ENCODE assay signal across 8 mouse cellular contexts in the genomic region with DNA sequence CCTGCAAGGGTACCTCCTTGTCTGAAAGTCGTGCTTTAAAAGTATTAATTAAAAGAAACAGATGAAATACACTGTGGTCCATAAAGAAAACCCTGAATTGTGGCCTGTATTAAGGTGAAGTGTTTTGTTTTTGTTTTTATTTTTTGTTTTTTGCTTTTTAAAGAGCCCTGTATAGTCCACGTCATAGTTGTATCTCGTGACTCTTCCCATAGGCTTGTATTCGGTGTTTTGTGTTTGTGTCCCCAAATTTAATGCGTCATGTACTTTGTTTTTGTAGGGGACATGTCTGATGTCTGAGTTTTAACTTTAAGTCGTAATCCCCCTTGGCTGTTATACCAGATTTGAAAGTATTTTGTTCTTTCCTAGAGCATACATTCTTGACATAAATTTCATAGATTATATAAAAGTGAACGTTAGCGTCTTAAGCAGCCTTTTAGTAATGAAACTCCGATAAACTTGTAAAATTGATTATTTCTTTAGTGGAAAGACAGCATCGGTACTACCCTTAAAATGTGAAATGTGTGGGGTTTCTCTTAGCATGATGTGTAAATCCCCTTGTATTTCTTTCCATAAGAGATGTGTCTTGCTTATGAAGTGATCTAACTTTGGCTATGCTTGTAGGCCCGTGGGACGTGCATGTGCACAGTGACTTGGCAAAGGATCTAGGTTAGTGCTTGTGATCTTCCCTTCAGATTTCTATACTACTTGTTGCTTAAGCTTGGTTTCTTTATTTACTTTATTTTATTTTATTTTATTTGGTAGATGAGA. TPM values are rescaled to one million over a fixed set of nuclear protein-coding genes. Genes with fewer than 3 reads are reported as not detected.
DNase-seq lines count a peak whose midpoint lies in the region; ATAC-seq and TF ChIP-seq lines count a peak whose summit lies in the region.

No protein-coding gene starts in this region.

- DNase-seq in kidney, adult 8-10 months: no peak
- DNase-seq in adipocyte (ENCODE audit: low spot score): peak; percentile 54
- no peak for DNase-seq in urinary bladder, postnatal 14 days (ENCODE audit: low spot score)
- DNase-seq in cerebellum, postnatal 4 days (ENCODE audit: low spot score in 2 of 2): no peak
- DNase-seq in cerebellum, postnatal 10 days: no peak

- TF ChIP-seq POLR2A in myocyte (IDR thresholded peaks at IDR 0.05; ENCODE audit: insufficient read length, low read depth): no peak

- peak overlapping the region; percentile 97 for H3K9ac ChIP-seq in kidney, embryonic 16.5 days (replicated peaks; ENCODE audit: low read length)
- peak overlapping the region; percentile 95 for H3K9ac ChIP-seq in hindbrain, embryonic 16.5 days (ENCODE audit: low read depth, low read length)

- no peaks in the 10 kb centered on the region for H3K9me3 ChIP-seq in kidney, embryonic 16.5 days (ENCODE audit: low read length)
- H3K9me3 ChIP-seq in hindbrain, embryonic 16.5 days (ENCODE audit: control insufficient read depth, low read length): no peaks in the 10 kb centered on the region

- H3K27ac ChIP-seq in kidney, embryonic 16.5 days (ENCODE audit: low read length): peak overlapping the region; percentile 95; the same call in 1 of the 2 replicates
- peak overlapping the region; percentile 90; the same call in 1 of the 2 replicates for H3K27ac ChIP-seq in hindbrain, embryonic 16.5 days (ENCODE audit: low read depth, low read length)

- H3K4me3 ChIP-seq in kidney, embryonic 16.5 days (ENCODE audit: low read length): peak overlapping the region; percentile 94
- H3K4me3 ChIP-seq in hindbrain, embryonic 16.5 days (ENCODE audit: low read length): peak overlapping the region; percentile 84
- H3K4me3 ChIP-seq in myocyte: peak overlapping the region; percentile 51

- peak overlapping the region; percentile 76 for H3K4me2 ChIP-seq in kidney, embryonic 16.5 days (replicated peaks; ENCODE audit: low read depth, low read length)
- peak overlapping the region; percentile 72 for H3K4me2 ChIP-seq in hindbrain, embryonic 16.5 days (ENCODE audit: low read length)
- H3K4me2 ChIP-seq in myocyte (ENCODE audit: low read depth): peak overlapping the region; percentile 74

- ATAC-seq in kidney, embryonic 16.5 days (ENCODE audit: low FRiP score, low TSS enrichment): no peak
- no peak for ATAC-seq in hindbrain, embryonic 16.5 days

- WGBS in kidney, embryonic 16.5 days: 37% methylated on average over 12 of the region's 12 CpGs
- 47% methylated on average over 12 of the region's 12 CpGs for WGBS in hindbrain, embryonic 16.5 days

- H3K27me3 ChIP-seq in kidney, embryonic 16.5 days (ENCODE audit: insufficient read depth, low read length): no peaks in the 10 kb centered on the region
- no peaks in the 10 kb centered on the region for H3K27me3 ChIP-seq in hindbrain, embryonic 16.5 days (replicated peaks; ENCODE audit: control insufficient read depth, insufficient read depth, low read length)
- no peaks in the 10 kb centered on the region for H3K27me3 ChIP-seq in myocyte (ENCODE audit: control insufficient read depth, insufficient read depth, insufficient read length)

- H3K36me3 ChIP-seq in kidney, embryonic 16.5 days (ENCODE audit: insufficient read depth, low read length): 0 out of 2 replicates have a peak, but pooled peaks cover 3% of the 10 kb centered on the region
- no peaks in the 10 kb centered on the region for H3K36me3 ChIP-seq in hindbrain, embryonic 16.5 days (ENCODE audit: control insufficient read depth, insufficient read depth, low read length)
- no peaks in the 10 kb centered on the region for H3K36me3 ChIP-seq in myocyte (ENCODE audit: control insufficient read depth, insufficient read depth)

- H3ac ChIP-seq in myocyte (ENCODE audit: control insufficient read depth, insufficient read length): peak overlapping the region; percentile 39

- peaks cover 57% of the 10 kb centered on the region for H3K79me2 ChIP-seq in myocyte (ENCODE audit: control insufficient read depth, insufficient read depth)

- H3K4me1 ChIP-seq in kidney, embryonic 16.5 days (ENCODE audit: insufficient read depth, low read length): peaks cover 17% of the 10 kb centered on the region
- H3K4me1 ChIP-seq in hindbrain, embryonic 16.5 days (ENCODE audit: control insufficient read depth, insufficient read depth, low read depth, low read length): peaks cover 17% of the 10 kb centered on the region

TF ChIP-seq in myocyte, 11 proteins besides CTCF, POLR2A, EP300 and RAD21:
- no peak for TF ChIP-seq CEBPB (IDR thresholded peaks at IDR 0.05; ENCODE audit: insufficient read depth, poor library complexity, severe bottlenecking)
- no peak for TF ChIP-seq POLR2AphosphoS2 (IDR thresholded peaks at IDR 0.05; ENCODE audit: insufficient read length, low read depth)
- no peak for TF ChIP-seq E2F4 (IDR thresholded peaks at IDR 0.05; ENCODE audit: insufficient read depth)
- no peak for TF ChIP-seq USF1 (IDR thresholded peaks at IDR 0.05; ENCODE audit: low read depth)
- TF ChIP-seq MYOG (IDR thresholded peaks at IDR 0.05; ENCODE audit: control insufficient read depth in 1 of 3, insufficient read depth in 1 of 3, insufficient read length in 2 of 3, low read depth in 2 of 3): no peak
- TF ChIP-seq MYOD1 (IDR thresholded peaks at IDR 0.05; ENCODE audit: control insufficient read depth in 1 of 3, insufficient read length in 2 of 3, low read depth in 2 of 3): no peak
- TF ChIP-seq MAX (IDR thresholded peaks at IDR 0.05; ENCODE audit: low read depth): no peak
- TF ChIP-seq TCF3 (IDR thresholded peaks at IDR 0.05; ENCODE audit: insufficient read length, low read depth): no peak
- no peak for TF ChIP-seq SRF (IDR thresholded peaks at IDR 0.05; ENCODE audit: control insufficient read depth, insufficient read length, low read depth)
- TF ChIP-seq REST (IDR thresholded peaks at IDR 0.05; ENCODE audit: insufficient read depth, insufficient read length): no peak

RNA-seq across cellular contexts. Expression of gene Fip1l1, which starts 1.1 kb away (rescaled TPM):
- polyA plus RNA-seq in kidney, embryonic 16.5 days (2015; fragmentation: Nextera tagmentation; extraction: Ambion mirVana): 88.2 and 92.4 TPM in 2 replicates
- 64.9 and 71.4 TPM in 2 replicates for polyA plus RNA-seq in hindbrain, embryonic 16.5 days (2015; fragmentation: Nextera tagmentation; extraction: Ambion mirVana)
- polyA plus RNA-seq in myocyte (2012; fragmentation: generic; extraction: Trizol): 35.9 TPM

RNA-seq across cellular contexts. Expression of gene Scfd2, which starts 4.8 kb away (rescaled TPM):
- 17.9 and 19.2 TPM in 2 replicates for polyA plus RNA-seq in kidney, embryonic 16.5 days (2015; fragmentation: Nextera tagmentation; extraction: Ambion mirVana)
- polyA plus RNA-seq in hindbrain, embryonic 16.5 days (2015; fragmentation: Nextera tagmentation; extraction: Ambion mirVana): 20.1 and 20.9 TPM in 2 replicates
- 7.8 TPM for polyA plus RNA-seq in myocyte (2012; fragmentation: generic; extraction: Trizol)
